Mouse (Mus musculus) lung, postnatal 10 days (tissue): ENCODE data around the gene Lrrc47.

ENCODE experiments used
- DNase-seq: peaks from one replicate; pipeline ENCODE4 v3.0.0; 2021

The Lrrc47 gene

GRCm38 (mm10) chr4:154011646-154012089 is at the start of gene Lrrc47:
Lrrc47 (plus strand) TSS chr4:154011731.
- peak; percentile 88 for DNase-seq

GRCm38 (mm10) chr4:153962631-153963030 is 48.9 kb upstream of the Lrrc47 start:
- DNase-seq = no peak

- no peak for DNase-seq
Observed at GRCm38 (mm10) chr4:153966651-153967050, 44.9 kb upstream of the Lrrc47 start.

- no peak for DNase-seq
Observed at GRCm38 (mm10) chr4:153967556-153967955, 44.0 kb upstream of the Lrrc47 start.

- no peak for DNase-seq
Observed at GRCm38 (mm10) chr4:153968063-153968462, 43.5 kb upstream of the Lrrc47 start.

GRCm38 (mm10) chr4:153974431-153975291 is 36.9 kb upstream of the Lrrc47 start, which contains the start of the genes Dffb and Cep104:
Dffb (minus strand) TSS chr4:153975126.
Cep104 (plus strand) TSS chr4:153975194.
- DNase-seq = peak; percentile 96

GRCm38 (mm10) chr4:153975292-153975662 is 36.3 kb upstream of the Lrrc47 start:
- DNase-seq = peak; percentile 44

GRCm38 (mm10) chr4:153975768-153976167 is 35.8 kb upstream of the Lrrc47 start:
- no peak for DNase-seq

- DNase-seq = peak; percentile 3
Observed at GRCm38 (mm10) chr4:153979243-153979642, 32.3 kb upstream of the Lrrc47 start.

GRCm38 (mm10) chr4:153980470-153980869 is 31.1 kb upstream of the Lrrc47 start:
- DNase-seq = no peak

GRCm38 (mm10) chr4:153992715-153993114 is 18.8 kb upstream of the Lrrc47 start:
- DNase-seq = no peak

- DNase-seq = no peak
Observed at GRCm38 (mm10) chr4:153993505-153993904, 18.0 kb upstream of the Lrrc47 start.

GRCm38 (mm10) chr4:154005488-154005887 is 6.0 kb upstream of the Lrrc47 start:
- no peak for DNase-seq

GRCm38 (mm10) chr4:154006264-154006663 is 5.3 kb upstream of the Lrrc47 start:
- DNase-seq = no peak

GRCm38 (mm10) chr4:154007759-154008158 is 3.8 kb upstream of the Lrrc47 start:
- DNase-seq = peak; percentile 51

GRCm38 (mm10) chr4:154010907-154011645 is 455 bp upstream of the Lrrc47 start:
- no peak for DNase-seq

GRCm38 (mm10) chr4:154012132-154012882 is 776 bp downstream of the Lrrc47 start:
- no peak for DNase-seq

GRCm38 (mm10) chr4:154015476-154015875 is 3.9 kb downstream of the Lrrc47 start:
- DNase-seq = no peak

GRCm38 (mm10) chr4:154019571-154019970 is 8.0 kb downstream of the Lrrc47 start:
- peak; percentile 73 for DNase-seq

GRCm38 (mm10) chr4:154021432-154021831 is 9.9 kb downstream of the Lrrc47 start:
- no peak for DNase-seq

- peak; percentile 85 for DNase-seq
Observed at GRCm38 (mm10) chr4:154022407-154022806, 10.9 kb downstream of the Lrrc47 start.

GRCm38 (mm10) chr4:154022844-154023243 is 11.3 kb downstream of the Lrrc47 start:
- no peak for DNase-seq
